Mouse (Mus musculus) myocyte (in vitro differentiated cells): ENCODE measurements around the gene Nrbp1.

ENCODE experiments used
- POLR2A ChIP-seq: IDR thresholded peaks from one replicate; pipeline ENCODE4 v1.6.1; 2011; ENCODE audit warnings: low read depth, mild to moderate bottlenecking, control low read depth, moderate library complexity; ENCODE audit not compliant: insufficient read length
- USF1 ChIP-seq: IDR thresholded peaks from one replicate; pipeline ENCODE4 v1.6.1; 2011; ENCODE audit warnings: low read depth, mild to moderate bottlenecking, control low read depth, moderate library complexity

GRCm38 (mm10) chr5:31219070-31219469 lies 21.6 kb upstream of the Nrbp1 start:
- TF ChIP-seq POLR2A (no peak), USF1 (no peak)
